Mouse (Mus musculus): ENCODE measurements at regions not wholly inside any gene's neighbourhood (a gene's known extent, or its start where the extent isn't known, plus 50 kb on each side); places are given as distances from the start of the nearest gene placed in this dataset.

DNA sequence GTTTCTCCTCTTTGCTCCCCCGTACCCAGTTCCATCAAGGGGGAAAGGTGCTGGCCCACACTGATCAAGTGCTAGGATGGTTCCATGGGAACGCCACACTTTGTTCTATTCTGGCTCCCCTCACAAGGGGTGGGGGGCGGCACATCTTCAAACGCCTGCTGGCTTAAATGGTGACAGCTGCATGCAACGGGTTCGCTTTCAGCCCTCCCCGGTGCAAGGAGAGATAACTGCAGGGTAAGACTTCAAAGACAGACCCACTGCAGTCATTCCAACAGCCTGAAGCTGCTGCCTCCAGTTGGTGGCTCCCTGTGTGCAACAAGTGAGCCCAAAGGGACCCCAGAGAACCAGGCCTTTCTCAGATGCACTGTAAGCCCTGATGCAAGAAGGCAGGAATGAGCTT is 173.9 kb upstream of the Lef1 start:
- Histone ChIP-seq H3K27me3 (replicated peaks) (no peaks in the 10 kb centered on the region), H3K4me2 (peak overlapping the region; percentile 47), H3K27ac (replicated peaks) (no peak overlapping the region), H3K9ac (no peak overlapping the region), H3K4me1 (peaks cover 28% of the 10 kb centered on the region), H3K9me3 (no peaks in the 10 kb centered on the region), H3K36me3 (no peaks in the 10 kb centered on the region), H3K4me3 (no peak overlapping the region)
- 12% methylated on average over 7 of the region's 7 CpGs for WGBS
- ATAC-seq (ENCODE audit: extremely low read depth, insufficient number of reproducible peaks, low FRiP score, low TSS enrichment) = no peak

GRCm38 (mm10) chr3:130935926-130936315 is 174.3 kb upstream of the Lef1 start:
- 0 out of 2 replicates have a peak overlapping the region, but pooled peaks have one; percentile 13 for H3K27ac ChIP-seq (replicated peaks)

GRCm38 (mm10) chr3:130935302-130935925 is 174.9 kb upstream of the Lef1 start:
- 47% methylated on average over 8 of the region's 8 CpGs for WGBS
- H3K27ac ChIP-seq (replicated peaks) = 0 out of 2 replicates have a peak overlapping the region, but pooled peaks have one; percentile 13
- no peak overlapping the region for H3K4me3 ChIP-seq
- ATAC-seq (ENCODE audit: extremely low read depth, insufficient number of reproducible peaks, low FRiP score, low TSS enrichment) = no peak
- H3K27me3 ChIP-seq (replicated peaks) = no peaks in the 10 kb centered on the region
- no peaks in the 10 kb centered on the region for H3K9me3 ChIP-seq
- peak overlapping the region; percentile 47 for H3K4me2 ChIP-seq
- H3K36me3 ChIP-seq = no peaks in the 10 kb centered on the region
- H3K4me1 ChIP-seq = peaks cover 28% of the 10 kb centered on the region
- H3K9ac ChIP-seq = peak overlapping the region; percentile 62

More at GRCm38 (mm10) chr3:130935926-130936315, 174.3 kb upstream of the Lef1 start:
- H3K9ac ChIP-seq = peak overlapping the region; percentile 62
- 27% methylated on average over 11 of the region's 11 CpGs for WGBS
- H3K4me3 ChIP-seq = no peak overlapping the region
- ATAC-seq (ENCODE audit: extremely low read depth, insufficient number of reproducible peaks, low FRiP score, low TSS enrichment) = no peak
- no peaks in the 10 kb centered on the region for H3K36me3 ChIP-seq
- H3K27me3 ChIP-seq (replicated peaks) = no peaks in the 10 kb centered on the region
- peaks cover 28% of the 10 kb centered on the region for H3K4me1 ChIP-seq
- no peaks in the 10 kb centered on the region for H3K9me3 ChIP-seq
- peak overlapping the region; percentile 47 for H3K4me2 ChIP-seq

DNA sequence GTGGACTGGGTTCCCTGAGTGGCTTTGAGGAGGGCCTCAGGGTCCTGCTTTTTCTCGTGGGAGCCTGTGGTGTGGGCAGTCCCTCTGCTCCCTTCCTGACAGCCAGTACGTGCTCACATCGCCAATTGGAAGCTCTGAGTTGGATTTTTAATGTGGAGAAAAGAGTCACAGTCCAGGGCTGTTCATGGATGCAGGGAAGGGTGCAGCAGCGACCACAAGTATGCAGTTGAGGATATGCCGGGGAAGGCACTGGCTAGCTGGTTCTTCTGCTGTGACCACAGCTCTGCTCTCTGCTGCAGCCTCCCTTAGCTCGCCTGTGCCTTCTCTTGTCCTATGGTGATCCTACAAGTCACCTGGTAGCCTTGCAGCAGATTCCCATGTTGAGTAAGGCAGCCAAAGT is 177.5 kb upstream of the Lef1 start:
- Histone ChIP-seq H3K27ac (replicated peaks) (no peak overlapping the region), H3K4me3 (no peak overlapping the region), H3K4me2 (no peak overlapping the region), H3K4me1 (peaks cover 35% of the 10 kb centered on the region), H3K9ac (no peak overlapping the region), H3K27me3 (replicated peaks) (no peaks in the 10 kb centered on the region; the same call in 1 of the 2 replicates), H3K36me3 (no peaks in the 10 kb centered on the region), H3K9me3 (no peaks in the 10 kb centered on the region)
- WGBS = 58% methylated on average over 6 of the region's 6 CpGs
- ATAC-seq (ENCODE audit: extremely low read depth, insufficient number of reproducible peaks, low FRiP score, low TSS enrichment) = no peak

DNA sequence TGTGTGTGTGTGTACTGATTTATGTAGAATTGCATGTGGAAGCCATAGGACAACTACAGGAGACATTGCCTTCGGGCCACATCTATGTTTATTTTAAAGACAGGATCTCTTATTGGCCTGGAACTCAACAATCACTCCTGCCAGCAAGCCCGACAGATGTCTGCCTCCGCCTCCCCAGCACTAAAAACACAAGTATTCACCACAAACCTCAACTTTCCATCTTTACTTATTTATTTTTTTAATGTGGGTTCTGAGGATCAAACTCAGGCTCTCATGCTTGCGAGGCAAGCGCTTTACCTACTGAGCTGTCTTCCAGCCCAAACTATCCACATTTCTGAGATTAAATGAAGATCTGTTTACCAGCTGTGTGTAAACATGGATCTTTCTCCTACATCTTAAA is 178.0 kb upstream of the Lef1 start:
- 83% methylated on average over 5 of the region's 5 CpGs for WGBS
- no peaks in the 10 kb centered on the region; the same call in 1 of the 2 replicates for H3K27me3 ChIP-seq (replicated peaks)
- no peak overlapping the region for H3K27ac ChIP-seq (replicated peaks)
- ATAC-seq (ENCODE audit: extremely low read depth, insufficient number of reproducible peaks, low FRiP score, low TSS enrichment) = no peak
- no peaks in the 10 kb centered on the region for H3K9me3 ChIP-seq
- H3K36me3 ChIP-seq = no peaks in the 10 kb centered on the region
- peaks cover 35% of the 10 kb centered on the region for H3K4me1 ChIP-seq
- H3K4me2 ChIP-seq = no peak overlapping the region
- no peak overlapping the region for H3K4me3 ChIP-seq
- H3K9ac ChIP-seq = no peak overlapping the region

- no peak for ATAC-seq (ENCODE audit: extremely low read depth, insufficient number of reproducible peaks, low FRiP score, low TSS enrichment)
- no peaks in the 10 kb centered on the region for H3K9me3 ChIP-seq
- peaks cover 18% of the 10 kb centered on the region for H3K4me1 ChIP-seq
- H3K36me3 ChIP-seq = no peaks in the 10 kb centered on the region
- H3K9ac ChIP-seq = no peak overlapping the region
- H3K27me3 ChIP-seq (replicated peaks) = peaks cover 8% of the 10 kb centered on the region; the same call in 1 of the 2 replicates
- H3K27ac ChIP-seq (replicated peaks) = no peak overlapping the region
- H3K4me2 ChIP-seq = no peak overlapping the region
- 47% methylated on average over 5 of the region's 5 CpGs for WGBS
- no peak overlapping the region for H3K4me3 ChIP-seq
These were observed 185.3 kb upstream of the Lef1 start for GRCm38 (mm10) chr3:130925000-130925399.

DNA sequence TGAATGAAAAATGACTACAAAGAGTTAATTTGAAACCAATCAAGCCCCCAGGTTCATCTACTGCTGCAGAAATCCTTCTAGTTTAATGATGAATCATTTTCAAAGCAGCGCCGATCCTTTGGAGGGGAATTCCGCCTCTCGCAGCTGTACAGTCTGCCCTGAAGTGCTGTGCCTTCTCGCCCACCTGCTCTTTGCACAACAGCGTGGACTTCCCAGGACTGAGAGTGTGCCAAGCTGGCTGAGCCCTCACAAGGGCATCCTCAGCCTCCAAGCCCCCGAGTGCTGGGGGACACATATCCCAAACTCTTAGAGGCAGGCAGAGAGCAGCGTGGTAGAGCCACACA is 186.7 kb upstream of the Lef1 start:
- 35% methylated on average over 8 of the region's 8 CpGs for WGBS
- no peak overlapping the region for H3K27ac ChIP-seq (replicated peaks)

GRCm38 (mm10) chr3:130922812-130923614 is 187.3 kb upstream of the Lef1 start:
- peak overlapping the region; percentile 65 for H3K4me2 ChIP-seq
- H3K27me3 ChIP-seq (replicated peaks) = peaks cover 8% of the 10 kb centered on the region; the same call in 1 of the 2 replicates
- WGBS = 29% methylated on average over 23 of the region's 23 CpGs
- peak overlapping the region; percentile 38 for H3K4me3 ChIP-seq
- H3K4me1 ChIP-seq = peaks cover 12% of the 10 kb centered on the region
- H3K36me3 ChIP-seq = no peaks in the 10 kb centered on the region
- H3K9ac ChIP-seq = peak overlapping the region; percentile 61
- no peak overlapping the region for H3K27ac ChIP-seq (replicated peaks)
- H3K9me3 ChIP-seq = no peaks in the 10 kb centered on the region
- no peak for ATAC-seq (ENCODE audit: extremely low read depth, insufficient number of reproducible peaks, low FRiP score, low TSS enrichment)

More for the DNA sequence above, 186.7 kb upstream of the Lef1 start:
- peak overlapping the region; percentile 61 for H3K9ac ChIP-seq
- no peaks in the 10 kb centered on the region for H3K36me3 ChIP-seq
- peaks cover 16% of the 10 kb centered on the region for H3K4me1 ChIP-seq
- peak overlapping the region; percentile 65 for H3K4me2 ChIP-seq
- no peak for ATAC-seq (ENCODE audit: extremely low read depth, insufficient number of reproducible peaks, low FRiP score, low TSS enrichment)
- H3K9me3 ChIP-seq = no peaks in the 10 kb centered on the region
- peak overlapping the region; percentile 38 for H3K4me3 ChIP-seq
- H3K27me3 ChIP-seq (replicated peaks) = peaks cover 8% of the 10 kb centered on the region; the same call in 1 of the 2 replicates

DNA sequence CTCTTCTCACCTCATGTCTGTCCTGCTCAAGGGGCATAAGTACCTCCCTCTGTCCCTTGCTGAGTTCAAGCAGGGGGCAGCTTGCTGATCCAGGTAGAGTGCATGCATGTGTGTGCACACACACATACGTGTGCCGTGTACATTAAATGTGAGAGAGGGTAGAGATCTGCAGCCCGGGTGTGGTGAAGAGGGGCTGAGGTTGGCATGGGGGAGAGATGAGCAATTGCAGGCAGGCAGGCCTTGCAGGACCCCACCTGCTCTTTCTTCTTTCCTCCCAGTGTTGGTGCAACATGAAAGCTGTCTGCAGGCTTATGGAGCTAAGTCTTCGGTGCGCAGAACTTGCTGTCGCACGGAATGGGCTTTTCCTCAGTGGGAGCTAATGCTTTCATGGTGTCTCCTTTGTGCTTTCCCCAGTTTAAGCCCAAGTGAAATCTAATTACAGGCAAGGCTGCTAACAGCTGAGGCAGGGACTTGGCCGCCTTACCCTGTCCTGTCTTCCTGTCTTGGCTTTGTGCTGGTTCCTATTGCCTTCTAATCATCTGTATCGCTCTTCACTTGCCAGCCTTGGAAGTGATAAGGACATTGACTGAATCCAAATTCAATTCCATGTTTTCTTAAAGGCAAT is 188.5 kb upstream of the Lef1 start:
- WGBS = 88% methylated on average over 9 of the region's 9 CpGs
- Histone ChIP-seq H3K4me3 (no peak overlapping the region), H3K36me3 (no peaks in the 10 kb centered on the region), H3K9me3 (no peaks in the 10 kb centered on the region), H3K9ac (no peak overlapping the region), H3K4me1 (peaks cover 12% of the 10 kb centered on the region), H3K27me3 (replicated peaks) (peaks cover 8% of the 10 kb centered on the region; the same call in 1 of the 2 replicates), H3K27ac (replicated peaks) (no peak overlapping the region), H3K4me2 (no peak overlapping the region)
- ATAC-seq (ENCODE audit: extremely low read depth, insufficient number of reproducible peaks, low FRiP score, low TSS enrichment) = no peak

DNA sequence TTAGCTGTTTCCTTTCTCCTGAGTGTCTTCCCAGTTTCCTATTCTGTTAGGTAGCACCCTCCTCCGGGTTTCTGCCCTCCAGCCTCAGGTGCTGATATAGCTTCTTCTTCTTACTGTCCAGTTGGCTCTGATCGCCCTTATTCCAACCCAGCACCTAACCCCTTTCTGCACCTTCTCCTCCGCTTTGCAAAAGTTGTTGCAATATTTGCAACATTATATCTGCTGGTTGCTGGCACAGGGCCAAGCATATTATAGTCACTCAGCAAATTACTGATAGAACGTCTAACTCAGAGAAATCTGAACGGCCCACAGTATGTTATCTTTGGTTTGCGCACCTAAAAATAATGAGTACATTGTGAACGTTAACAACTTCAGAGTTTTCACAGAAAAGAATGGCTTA is 183.6 kb upstream of the Rpl34 start:
- H3K4me1 ChIP-seq = peaks cover 14% of the 10 kb centered on the region
- H3K9me3 ChIP-seq = no peaks in the 10 kb centered on the region
- H3K4me3 ChIP-seq = no peak overlapping the region
- WGBS = 29% methylated on average over 7 of the region's 7 CpGs
- no peak overlapping the region for H3K27ac ChIP-seq (replicated peaks)
- peak overlapping the region; percentile 2; the same call in 1 of the 2 replicates for H3K4me2 ChIP-seq
- H3K9ac ChIP-seq = no peak overlapping the region
- no peaks in the 10 kb centered on the region for H3K27me3 ChIP-seq (replicated peaks)
- no peak for ATAC-seq (ENCODE audit: extremely low read depth, insufficient number of reproducible peaks, low FRiP score, low TSS enrichment)
- no peaks in the 10 kb centered on the region for H3K36me3 ChIP-seq

DNA sequence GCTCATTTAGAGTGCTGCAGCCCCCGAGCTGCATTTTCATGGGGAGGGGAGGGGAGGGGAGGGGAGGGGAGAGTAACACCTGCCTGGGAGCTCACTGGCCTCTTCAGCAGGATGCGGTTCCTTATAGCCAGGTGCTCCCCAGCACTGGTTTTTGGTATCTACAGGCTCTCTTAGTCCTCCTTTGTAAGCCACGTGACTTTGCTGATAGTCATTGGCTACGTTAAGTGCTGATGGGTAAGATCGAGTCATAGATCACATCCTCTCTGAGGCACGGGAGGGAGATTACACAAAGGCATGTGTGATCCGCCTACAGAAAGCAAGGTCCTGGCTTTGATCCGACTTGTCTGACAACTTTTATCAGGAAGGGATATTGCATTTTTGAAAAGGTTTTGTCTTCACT is 174.9 kb upstream of the Rpl34 start:
- Histone ChIP-seq H3K9ac (no peak overlapping the region), H3K27ac (replicated peaks) (no peak overlapping the region), H3K27me3 (replicated peaks) (no peaks in the 10 kb centered on the region), H3K9me3 (no peaks in the 10 kb centered on the region), H3K4me3 (no peak overlapping the region), H3K4me1 (peaks cover 27% of the 10 kb centered on the region), H3K4me2 (peak overlapping the region; percentile 22; the same call in 1 of the 2 replicates), H3K36me3 (no peaks in the 10 kb centered on the region)
- 29% methylated on average over 8 of the region's 8 CpGs for WGBS
- no peak for ATAC-seq (ENCODE audit: extremely low read depth, insufficient number of reproducible peaks, low FRiP score, low TSS enrichment)
